Mouse (Mus musculus) brain, embryonic 14.5 days (tissue): ENCODE data around the gene Thoc5. TPM values are rescaled to one million over a fixed set of nuclear protein-coding genes. Genes with fewer than 3 reads are reported as not detected.

Source experiments
- DNase-seq: peaks from one replicate; pipeline ENCODE4 v3.0.0-alpha.2; 2011; ENCODE audit warnings: low read depth
- CTCF ChIP-seq: fragments of 200-500 bp; IDR thresholded peaks from 2 replicates; pipeline ENCODE4 v1.5.1; 2012; ENCODE audit warnings: inconsistent platforms, mild to moderate bottlenecking, moderate library complexity, borderline replicate concordance; ENCODE audit not compliant: insufficient read depth, insufficient read length; ENCODE audit errors: extremely low read depth
- POLR2A ChIP-seq: fragments of 200-500 bp; IDR thresholded peaks from 2 replicates; pipeline ENCODE4 v1.6.1; 2012; ENCODE audit warnings: mild to moderate bottlenecking, inconsistent platforms, borderline replicate concordance; ENCODE audit not compliant: poor library complexity, insufficient read depth, insufficient read length, severe bottlenecking; ENCODE audit errors: extremely low read depth
- polyA plus RNA-seq: library from polyadenylated mRNA; depleted of rRNA; stranded (reverse); fragments of >200 nt; gene quantifications from 2 replicates; pipeline ENCODE4 v1.2.3, GENCODE M21; 2012

The Thoc5 gene
- polyA plus RNA-seq, 1 experiment, result 75.1 TPM

DNA sequence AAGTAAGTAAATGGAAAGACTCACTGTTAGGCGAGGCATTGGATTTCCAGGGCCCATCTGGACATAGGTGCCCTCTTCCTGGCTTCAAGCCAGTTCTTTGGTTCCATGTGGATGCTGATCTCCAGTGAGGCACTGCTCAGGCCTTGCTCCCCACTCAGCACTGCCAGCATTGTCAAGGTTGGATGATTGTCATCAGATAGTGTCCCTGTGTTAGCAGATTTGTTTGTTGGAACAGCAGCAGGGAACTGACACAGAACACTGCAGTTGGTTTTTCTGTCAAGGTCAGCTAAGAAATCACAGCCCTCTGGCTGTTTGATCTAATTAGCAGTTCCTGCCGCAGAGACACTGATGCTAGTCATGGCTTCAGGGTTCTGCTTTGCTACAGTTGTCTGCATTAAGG is 26.2 kb downstream of the Thoc5 start:
- no peak for DNase-seq
- no peak for TF ChIP-seq POLR2A
- TF ChIP-seq CTCF, result no peak

DNA sequence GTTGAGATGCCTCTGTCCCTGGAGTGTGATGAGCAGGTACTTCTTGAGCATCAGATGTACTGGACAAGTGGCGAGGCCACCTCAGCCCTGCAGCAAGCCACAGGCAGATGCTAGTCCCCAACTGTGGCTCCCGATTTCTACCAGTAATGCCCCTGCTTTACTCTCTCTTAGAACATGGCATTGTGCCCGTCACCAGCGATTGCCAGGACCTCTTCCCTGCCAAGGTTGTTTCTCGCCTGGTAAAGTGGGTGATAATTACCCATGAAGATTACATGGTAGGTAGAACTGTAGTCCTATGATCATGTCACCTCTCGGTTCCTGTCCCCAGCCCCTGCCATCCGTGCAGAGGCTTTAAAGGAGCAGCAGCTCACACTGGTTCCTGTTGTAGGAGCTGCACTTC is 26.6 kb downstream of the Thoc5 start:
- no peak for TF ChIP-seq CTCF
- TF ChIP-seq POLR2A, result no peak
- DNase-seq, result no peak

DNA sequence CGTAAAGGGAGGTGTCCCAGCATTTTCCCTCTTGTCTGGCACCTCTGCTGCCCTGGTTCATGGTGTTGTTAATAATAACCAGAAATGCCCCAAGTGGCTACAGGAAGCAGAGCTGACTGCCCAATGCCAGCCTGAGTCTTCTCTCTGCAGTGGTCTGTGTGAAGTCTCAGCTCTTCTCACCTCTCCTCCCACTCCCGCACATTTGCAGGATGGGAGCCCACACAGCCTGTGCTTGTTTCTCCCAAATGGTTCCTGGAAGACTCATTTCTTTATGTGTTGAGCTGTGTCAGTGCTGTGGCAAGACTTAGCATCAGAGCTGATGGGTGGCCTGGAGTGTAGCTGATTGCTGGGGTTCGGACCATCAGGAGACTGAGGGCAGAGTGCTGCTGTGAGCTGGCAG is 32.1 kb downstream of the Thoc5 start:
- DNase-seq, result no peak
- TF ChIP-seq POLR2A, result no peak
- TF ChIP-seq CTCF, result no peak

DNA sequence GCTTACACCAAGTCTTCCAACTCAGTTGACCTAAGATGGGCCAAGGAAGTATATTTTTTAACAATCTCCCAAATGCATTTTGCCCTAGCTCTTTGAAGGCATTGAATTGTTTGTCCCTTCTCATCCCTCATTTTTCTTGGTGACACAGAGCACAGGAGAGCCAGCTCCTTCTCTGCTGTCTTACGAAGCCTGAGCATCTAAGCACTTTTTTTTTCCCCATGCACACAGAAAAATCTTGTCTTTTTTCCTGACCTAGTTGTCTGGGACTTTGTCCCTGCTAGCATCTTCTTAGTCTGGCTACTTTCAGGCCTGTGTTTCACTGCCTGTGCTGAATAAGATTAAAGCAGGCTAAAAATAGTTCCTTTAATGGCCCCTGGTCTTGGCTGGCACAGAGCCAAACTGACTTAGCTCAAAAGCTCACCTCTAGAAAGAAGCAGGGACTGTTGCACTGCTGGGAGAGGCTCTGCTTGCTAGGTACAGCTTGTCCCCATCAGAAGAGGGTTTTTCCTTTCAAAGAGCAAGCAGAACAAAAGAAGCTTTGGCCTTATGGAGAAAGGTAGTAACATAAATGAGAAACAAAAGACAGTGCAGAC is 36.0 kb downstream of the Thoc5 start:
- peak; percentile 77 for DNase-seq
- TF ChIP-seq CTCF (no peak), POLR2A (no peak)

DNA sequence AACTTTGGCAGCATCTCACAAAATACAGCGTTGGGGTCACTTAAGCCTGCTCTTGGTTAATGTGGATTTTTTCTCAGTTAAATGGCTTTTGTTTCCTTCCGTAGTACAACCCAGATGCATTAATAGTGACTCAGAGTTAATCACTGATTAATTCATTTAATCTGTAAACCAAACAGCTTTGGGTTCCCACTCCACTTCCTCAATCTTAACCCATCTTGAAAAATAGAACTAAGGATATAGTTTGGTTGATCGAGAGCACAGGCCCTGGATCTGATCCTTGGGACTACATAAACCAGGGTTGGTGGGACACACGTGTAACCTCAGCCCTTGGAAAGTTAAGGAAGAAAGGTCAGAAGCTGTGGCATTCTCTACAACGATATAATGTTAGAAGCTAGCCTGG is 41.1 kb downstream of the Thoc5 start:
- DNase-seq, result no peak
- TF ChIP-seq CTCF, result no peak
- no peak for TF ChIP-seq POLR2A

DNA sequence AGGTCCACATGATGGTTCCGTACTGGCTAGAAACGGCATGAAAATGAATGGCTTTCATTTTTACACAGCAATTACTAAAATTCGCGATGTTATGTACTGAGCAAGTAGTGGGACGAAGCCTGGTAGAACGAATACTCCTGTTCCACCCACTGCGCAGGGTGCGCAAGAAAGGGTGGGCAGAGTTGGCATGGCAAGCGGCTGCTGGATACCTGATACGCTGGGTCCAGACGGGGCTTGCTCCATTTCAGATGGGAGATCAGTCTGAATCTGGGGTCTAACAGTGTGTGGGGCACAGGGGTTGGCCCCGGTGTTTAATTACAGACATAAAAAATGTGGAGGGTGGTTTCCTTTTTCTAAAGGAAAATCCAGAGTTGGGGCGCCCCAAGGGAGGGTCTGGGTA is 51.4 kb downstream of the Thoc5 start:
- TF ChIP-seq CTCF, result no peak
- no peak for TF ChIP-seq POLR2A
- no peak for DNase-seq

DNA sequence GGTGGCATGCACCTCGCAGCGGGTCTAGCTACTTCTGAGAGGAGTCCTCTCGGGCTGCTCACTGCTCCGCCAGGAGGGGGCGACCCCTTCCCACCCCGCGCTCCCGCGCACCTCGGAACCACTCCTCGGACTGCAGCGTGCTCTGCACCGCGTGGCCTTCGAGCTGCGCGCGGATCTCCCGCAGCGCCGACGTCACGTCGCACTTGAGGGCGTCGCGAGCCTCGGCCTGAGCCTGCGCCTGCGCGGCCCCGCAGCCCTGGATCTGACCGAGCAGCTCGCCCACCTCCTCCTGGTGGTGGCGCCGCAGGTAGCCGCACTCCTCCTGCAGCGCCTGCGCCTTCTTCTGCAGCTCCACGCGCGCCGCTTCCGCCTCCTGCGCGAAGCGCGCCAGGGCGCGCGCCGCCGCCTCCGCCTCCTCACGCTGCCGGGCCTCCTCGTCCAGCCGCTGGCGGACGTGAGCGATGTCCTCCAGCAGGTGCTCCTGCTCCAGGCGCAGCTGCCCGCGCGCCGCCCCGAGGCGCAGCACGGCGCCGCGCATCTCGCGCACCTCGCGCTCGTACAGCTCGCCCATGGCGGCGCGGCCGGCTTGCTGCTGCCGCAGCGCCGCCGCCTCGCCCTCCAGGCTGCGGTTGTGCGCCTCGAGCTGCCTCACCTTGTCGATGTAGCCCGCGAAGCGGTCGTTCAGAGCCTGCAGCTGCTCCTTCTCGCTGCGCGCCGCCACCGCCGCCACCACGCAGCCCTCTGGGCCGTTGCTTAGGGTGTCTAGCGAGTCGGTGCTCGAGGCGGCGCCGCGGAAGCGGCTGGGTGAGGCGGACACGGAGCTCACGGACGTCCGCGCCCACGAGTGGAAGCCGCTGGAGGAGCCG is 52.1 kb downstream of the Thoc5 start:
- DNase-seq, result peak; percentile 96
- TF ChIP-seq CTCF, result 0 out of 2 replicates have a peak, but pooled peaks have one; percentile 18
- peak; percentile 46; the same call in 1 of the 2 replicates for TF ChIP-seq POLR2A

DNA sequence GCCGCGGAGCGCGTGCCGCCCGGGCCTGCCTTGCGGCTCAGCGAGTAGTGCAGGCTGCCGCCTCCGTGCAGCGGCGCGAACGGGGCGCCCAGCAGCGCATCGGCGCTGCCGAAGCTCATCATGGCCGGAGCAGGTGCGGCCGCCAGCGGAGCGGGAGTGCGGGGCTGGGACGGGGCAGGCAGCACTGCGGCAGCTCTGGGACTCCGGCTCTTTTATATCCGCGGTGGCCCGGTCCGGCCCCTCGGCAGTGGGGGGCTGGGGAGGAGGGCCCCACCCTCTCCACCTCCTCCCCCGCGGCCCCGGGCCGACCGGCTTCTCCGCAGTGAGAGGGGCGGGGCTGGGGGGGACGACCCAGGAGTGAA is 52.7 kb downstream of the Thoc5 start, which contains the start of gene Nefh:
Gene Nefh (minus strand): TSS at position 252 of the 362 bp plus-strand sequence.
- TF ChIP-seq CTCF (no peak), POLR2A (no peak)
- DNase-seq, result no peak

DNA sequence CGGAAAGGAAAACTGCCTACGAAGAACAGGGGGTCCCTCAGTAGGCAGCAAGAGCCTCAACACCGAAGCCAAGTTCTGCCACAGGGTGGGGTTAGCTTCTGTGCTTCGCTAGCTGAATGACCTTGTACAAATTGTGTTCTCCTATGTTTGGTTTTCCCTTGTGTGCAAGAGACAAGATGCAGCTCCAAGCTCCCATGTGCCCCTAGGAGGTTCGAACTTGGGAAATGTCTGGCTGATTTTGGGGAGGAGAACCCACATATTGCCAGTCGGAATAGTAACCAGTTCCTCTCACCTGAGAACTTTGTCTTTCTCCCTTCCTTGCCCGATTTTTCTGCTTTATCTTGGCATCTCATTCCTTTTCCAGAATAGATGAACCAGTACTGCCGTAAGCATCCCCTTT is 53.7 kb downstream of the Thoc5 start:
- no peak for TF ChIP-seq POLR2A
- no peak for TF ChIP-seq CTCF
- no peak for DNase-seq

DNA sequence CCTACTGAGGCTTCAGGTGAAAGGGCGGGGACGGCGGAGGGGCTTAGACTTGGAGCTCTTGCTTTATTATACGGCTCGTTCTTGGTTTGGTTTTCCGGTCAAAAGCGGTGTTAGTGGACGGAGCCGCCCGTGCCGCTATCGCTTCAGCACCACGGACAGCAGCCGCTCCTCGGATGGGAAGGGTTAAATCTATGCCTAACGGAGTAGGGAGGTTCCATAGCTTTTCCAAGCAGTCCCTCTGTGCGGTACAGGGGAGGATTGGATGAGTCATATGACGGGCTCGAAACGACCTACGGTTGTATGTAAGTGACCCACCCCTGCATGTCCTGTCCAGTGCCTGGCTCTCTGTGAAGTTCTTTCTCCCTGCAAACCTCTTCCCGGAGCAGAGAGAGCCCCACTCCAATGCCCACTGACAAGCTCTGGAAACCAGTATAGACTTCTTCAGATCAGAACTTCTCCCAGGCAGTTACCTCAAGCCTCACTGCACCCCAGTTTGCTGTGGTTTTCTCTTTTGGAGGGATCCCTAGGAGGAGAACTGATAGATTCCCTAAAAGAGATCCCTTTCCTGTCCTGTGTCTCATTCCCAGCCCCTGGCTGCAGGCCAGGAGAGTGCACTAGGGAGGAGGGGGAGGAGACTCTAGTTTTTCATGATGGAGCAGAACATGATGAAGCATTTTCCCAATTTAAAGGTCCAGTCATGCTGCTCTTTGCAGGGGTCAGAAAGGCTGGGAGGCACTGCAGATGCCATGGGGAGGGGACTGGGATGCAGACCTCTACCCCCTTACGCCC is 54.3 kb downstream of the Thoc5 start:
- TF ChIP-seq POLR2A, result no peak
- DNase-seq, result peak; percentile 44

DNA sequence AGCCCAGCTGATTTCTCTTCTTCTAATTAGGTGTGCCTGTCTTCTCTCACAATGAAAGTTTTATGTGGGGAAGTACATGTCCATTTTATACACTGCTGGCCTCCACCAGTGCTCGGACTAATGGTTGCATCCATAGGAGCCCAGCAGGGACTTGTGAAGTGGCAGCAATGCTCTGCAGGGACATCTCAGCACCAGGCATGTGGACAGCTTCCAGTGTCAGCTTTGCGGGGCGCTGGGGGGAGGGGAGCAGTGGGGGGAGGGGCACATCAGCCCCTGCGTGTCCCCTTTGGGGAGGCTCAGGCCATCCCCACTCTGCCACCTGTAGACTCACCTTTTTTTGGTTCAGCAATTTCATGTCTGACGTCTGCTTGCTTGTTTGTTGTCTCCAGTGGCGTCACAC is 58.3 kb downstream of the Thoc5 start:
- DNase-seq, result no peak
- TF ChIP-seq POLR2A, result no peak
- no peak for TF ChIP-seq CTCF
